Mouse (Mus musculus) neural tube, embryonic 14.5 days (tissue): ENCODE data around the gene Prss57. TPM values are rescaled to one million over a fixed set of nuclear protein-coding genes. Genes with fewer than 3 reads are reported as not detected.

Source experiments
- ATAC-seq: fragments of 200-750 bp; cut with Nextera tagmentation; 2 replicates; pipeline ENCODE4 v1.8.0; 2017; ENCODE audit warnings: low read depth, mild to moderate bottlenecking, moderate TSS enrichment, moderate library complexity
- H3K27ac ChIP-seq: fragments of 300-500 bp; sonication (generic); 2 replicates; pipeline ENCODE4 v1.5.1; 2014; ENCODE audit warnings: low read depth, mild to moderate bottlenecking, control low read depth, low read length, moderate library complexity, mixed read lengths
- H3K27me3 ChIP-seq: fragments of 300-500 bp; sonication (generic); 2 replicates; pipeline ENCODE4 v1.6.1; 2014; ENCODE audit warnings: low read length; ENCODE audit not compliant: control insufficient read depth, insufficient read depth
- H3K36me3 ChIP-seq: fragments of 300-500 bp; sonication (generic); 2 replicates; pipeline ENCODE4 v1.6.1; 2014; ENCODE audit warnings: low read length, mixed read lengths; ENCODE audit not compliant: control insufficient read depth, insufficient read depth
- H3K4me1 ChIP-seq: fragments of 300-500 bp; sonication (generic); 2 replicates; pipeline ENCODE4 v1.6.1; 2014; ENCODE audit warnings: low read length; ENCODE audit not compliant: control insufficient read depth, insufficient read depth
- H3K4me2 ChIP-seq: fragments of 300-500 bp; sonication (generic); 2 replicates; pipeline ENCODE4 v1.6.1; 2014; ENCODE audit warnings: mild to moderate bottlenecking, low read depth, low read length, control low read depth
- H3K4me3 ChIP-seq: fragments of 300-500 bp; sonication (generic); 2 replicates; pipeline ENCODE4 v1.5.1; 2014; ENCODE audit warnings: low read depth, low read length, control low read depth, mixed read lengths
- H3K9ac ChIP-seq: fragments of 300-500 bp; sonication (generic); replicated peaks from 2 replicates; pipeline ENCODE4 v1.6.1; 2014; ENCODE audit warnings: low read depth, mild to moderate bottlenecking, control low read depth, low read length, mixed read lengths
- H3K9me3 ChIP-seq: fragments of 300-500 bp; sonication (generic); 2 replicates; pipeline ENCODE4 v1.6.1; 2016; ENCODE audit warnings: low read length; ENCODE audit not compliant: control insufficient read depth
- WGBS: fragments of 180-500 bp; shearing (Covaris S2); extraction: QIAGEN DNeasy Blood & Tissue Kit; methylation state at CpG from one replicate; pipeline ENCODE4 v1.1.7; 2014; 5-methylcytosine and 5-hydroxymethylcytosine counted together
- polyA plus RNA-seq: library from polyadenylated mRNA; unstranded; fragments of >200 nt; fragmentation: Nextera tagmentation; extraction: Ambion mirVana; gene quantifications from 2 replicates; pipeline ENCODE4 v1.2.1, GENCODE M21; 2014

Gene Prss57
- polyA plus RNA-seq, 1 experiment from 2014 or later, result not detected

GRCm38 (mm10) chr10:79732500-79732899, 58.3 kb downstream of the Prss57 start:
- Histone ChIP-seq H3K4me3 (no peak overlapping the region), H3K27me3 (no peaks in the 10 kb centered on the region), H3K9me3 (no peaks in the 10 kb centered on the region), H3K36me3 (peaks cover 36% of the 10 kb centered on the region; the same call in 1 of the 2 replicates), H3K27ac (no peak overlapping the region), H3K4me1 (no peaks in the 10 kb centered on the region), H3K4me2 (no peak overlapping the region), H3K9ac (no peak overlapping the region)
- ATAC-seq, result no peak
- 94% methylated on average over 1 of the region's 1 CpGs for WGBS

Other genes with a start within 250 kb of the Prss57 start
- gene Mier2, start 235.8 kb downstream of the Prss57 start, polyA plus RNA-seq, result 54.2 and 59.9 TPM in 2 replicates
- gene Theg, start 203.6 kb downstream of the Prss57 start, polyA plus RNA-seq, result not detected in 2 replicates
- 0.66 and 1.3 TPM in 2 replicates for gene C2cd4c, start 176.9 kb downstream of the Prss57 start, polyA plus RNA-seq
- gene Shc2, start 153.0 kb downstream of the Prss57 start, polyA plus RNA-seq, result 16.7 and 22.8 TPM in 2 replicates
- gene Odf3l2, start 145.2 kb downstream of the Prss57 start, polyA plus RNA-seq, result not detected in 2 replicates
- gene Madcam1, start 126.4 kb downstream of the Prss57 start, polyA plus RNA-seq, result 0.82 and 1.2 TPM in 2 replicates
- gene Tpgs1, start 121.6 kb downstream of the Prss57 start, polyA plus RNA-seq, result 104 and 118 TPM in 2 replicates
- 69.7 and 74.6 TPM in 2 replicates for gene Cdc34, start 108.8 kb downstream of the Prss57 start, polyA plus RNA-seq
- gene Gzmm, start 101.9 kb downstream of the Prss57 start, polyA plus RNA-seq, result 1.1 and 1.3 TPM in 2 replicates
- 800 and 802 TPM in 2 replicates for gene Bsg, start 86.5 kb downstream of the Prss57 start, polyA plus RNA-seq
- gene Hcn2, start 74.3 kb downstream of the Prss57 start, polyA plus RNA-seq, result 2.7 and 3.7 TPM in 2 replicates
- gene Polrmt, start 44.4 kb downstream of the Prss57 start, polyA plus RNA-seq, result 34.9 and 36.7 TPM in 2 replicates
- 2.0 and 2.3 TPM in 2 replicates for gene Fgf22, start 35.9 kb downstream of the Prss57 start, polyA plus RNA-seq
- 89.3 and 93.7 TPM in 2 replicates for gene Rnf126, start 24.0 kb downstream of the Prss57 start, polyA plus RNA-seq
- 1.7 and 2.3 TPM in 2 replicates for gene Fstl3, start 13.7 kb downstream of the Prss57 start, polyA plus RNA-seq
- gene Palm, start 2.6 kb upstream of the Prss57 start, polyA plus RNA-seq, result 233 and 247 TPM in 2 replicates
- gene Misp, start 30.0 kb upstream of the Prss57 start, polyA plus RNA-seq, result 0.35 and 0.36 TPM in 2 replicates
- gene Ptbp1, start 63.5 kb upstream of the Prss57 start, polyA plus RNA-seq, result 36.9 and 53.5 TPM in 2 replicates
- gene Prtn3, start 83.5 kb upstream of the Prss57 start, polyA plus RNA-seq, result 11.1 and 12.4 TPM in 2 replicates
- 299 and 327 TPM in 2 replicates for gene Plppr3, start 83.7 kb upstream of the Prss57 start, polyA plus RNA-seq
- gene Elane, start 95.3 kb upstream of the Prss57 start, polyA plus RNA-seq, result 0.55 TPM in 1 of 2 replicates, not detected in the other
- not detected in 2 replicates for gene Cfd, start 99.9 kb upstream of the Prss57 start, polyA plus RNA-seq
- gene Med16, start 118.0 kb upstream of the Prss57 start, polyA plus RNA-seq, result 33.2 and 38.7 TPM in 2 replicates
- gene Gm26602, start 119.9 kb upstream of the Prss57 start, polyA plus RNA-seq, result 5.9 and 9.1 TPM in 2 replicates
- gene Kiss1r, start 126.0 kb upstream of the Prss57 start, polyA plus RNA-seq, result 2.2 and 2.3 TPM in 2 replicates
- 253 and 265 TPM in 2 replicates for gene R3hdm4, start 130.2 kb upstream of the Prss57 start, polyA plus RNA-seq
- 3.3 and 5.1 TPM in 2 replicates for gene Arid3a, start 136.1 kb upstream of the Prss57 start, polyA plus RNA-seq
- gene Wdr18, start 169.2 kb upstream of the Prss57 start, polyA plus RNA-seq, result 87.0 and 103 TPM in 2 replicates
- gene Grin3b, start 179.8 kb upstream of the Prss57 start, polyA plus RNA-seq, result 0.43 and 0.61 TPM in 2 replicates
- 19.2 and 21.1 TPM in 2 replicates for gene Tmem259, start 193.4 kb upstream of the Prss57 start, polyA plus RNA-seq
- 9.9 and 40.0 TPM in 2 replicates for gene Cnn2, start 197.6 kb upstream of the Prss57 start, polyA plus RNA-seq
- gene Abca7, start 205.5 kb upstream of the Prss57 start, polyA plus RNA-seq, result 4.3 and 6.7 TPM in 2 replicates
- 0.83 and 1.8 TPM in 2 replicates for gene Arhgap45, start 225.7 kb upstream of the Prss57 start, polyA plus RNA-seq
- gene Polr2e, start 248.8 kb upstream of the Prss57 start, polyA plus RNA-seq, result 138 and 145 TPM in 2 replicates